Mouse (Mus musculus) heart, adult 2 months (tissue): Measurements from ENCODE around the gene Lsm4.

ENCODE experiments used
- CTCF ChIP-seq: fragments of 200-600 bp; IDR thresholded peaks from 2 replicates; pipeline ENCODE4 v1.8.1; 2022; ENCODE audit warnings: antibody characterized with exemption, mild to moderate bottlenecking, moderate library complexity
- EP300 ChIP-seq: fragments of 200-500 bp; IDR thresholded peaks from 2 replicates; pipeline ENCODE4 v1.6.1; 2011; ENCODE audit warnings: low read depth, low read length, control low read depth; ENCODE audit not compliant: insufficient read depth

DNA sequence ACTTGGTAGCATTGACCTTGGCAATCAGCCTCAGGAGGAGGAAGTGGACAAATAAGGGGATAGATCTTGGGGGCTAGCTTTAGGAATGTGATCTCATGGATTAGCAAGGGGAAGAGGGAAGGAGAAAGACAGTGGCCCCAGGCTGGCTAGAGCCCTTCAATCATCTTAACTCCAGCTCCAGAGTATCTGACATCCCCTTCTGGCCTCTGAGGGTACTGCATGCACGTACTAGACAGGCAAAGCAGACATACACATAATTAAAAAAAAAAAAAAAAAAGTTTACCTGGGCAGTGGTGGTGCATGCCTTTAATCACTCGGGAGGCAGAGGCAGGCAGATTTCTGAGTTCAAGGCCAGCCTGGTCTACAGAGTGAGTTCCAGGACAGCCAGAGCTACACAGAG lies 29.0 kb upstream of the Lsm4 start:
- TF ChIP-seq EP300 (no peak), CTCF (peak; percentile 46)
